ENCODE assay signal across 8 mouse cellular contexts in genomic region chr17:17373550-17373917, GRCm38 (mm10). TPM values are rescaled to one million over a fixed set of nuclear protein-coding genes. Genes with fewer than 3 reads are reported as not detected.
DNase-seq lines count a peak whose midpoint lies in the region; ATAC-seq and TF ChIP-seq lines count a peak whose summit lies in the region.

No protein-coding gene starts in this region.

- H3K9me3 ChIP-seq in embryonic facial prominence, embryonic 12.5 days: no peaks in the 10 kb centered on the region
- H3K9me3 ChIP-seq in intestine, embryonic 16.5 days (ENCODE audit: control insufficient read depth, low read length): no peaks in the 10 kb centered on the region
- no peaks in the 10 kb centered on the region for H3K9me3 ChIP-seq in neural tube, embryonic 14.5 days (ENCODE audit: control insufficient read depth, low read length)

- H3K27ac ChIP-seq in embryonic facial prominence, embryonic 12.5 days: peak overlapping the region; percentile 89
- peak overlapping the region; percentile 94 for H3K27ac ChIP-seq in intestine, embryonic 16.5 days (ENCODE audit: low read length)
- peak overlapping the region; percentile 76 for H3K27ac ChIP-seq in neural tube, embryonic 14.5 days (ENCODE audit: low read depth, low read length)

- peaks cover 12% of the 10 kb centered on the region; the same call in 1 of the 2 replicates for H3K36me3 ChIP-seq in embryonic facial prominence, embryonic 12.5 days
- H3K36me3 ChIP-seq in intestine, embryonic 16.5 days (ENCODE audit: control insufficient read depth, insufficient read depth, low read length): peaks cover 5% of the 10 kb centered on the region; the same call in 1 of the 2 replicates
- H3K36me3 ChIP-seq in neural tube, embryonic 14.5 days (ENCODE audit: control insufficient read depth, insufficient read depth, low read length): peaks cover 3% of the 10 kb centered on the region; the same call in 1 of the 2 replicates

- DNase-seq in lung, adult 2 months: no peak
- no peak for DNase-seq in lung, postnatal 4 days
- no peak for DNase-seq in adrenal gland, adult 2 months
- DNase-seq in urinary bladder, postnatal 25 days (ENCODE audit: low spot score): no peak
- no peak for DNase-seq in right cerebral cortex, postnatal 14 days

- no peak for TF ChIP-seq CTCF in lung, adult 2 months (IDR thresholded peaks at IDR 0.05; ENCODE audit: insufficient read depth, low read length)

- peak overlapping the region; percentile 73 for H3K4me2 ChIP-seq in embryonic facial prominence, embryonic 12.5 days (replicated peaks)
- H3K4me2 ChIP-seq in intestine, embryonic 16.5 days (ENCODE audit: low read depth, low read length): peak overlapping the region; percentile 73
- peak overlapping the region; percentile 87 for H3K4me2 ChIP-seq in neural tube, embryonic 14.5 days (ENCODE audit: low read depth, low read length)

- no peak for TF ChIP-seq POLR2A in lung, adult 2 months (IDR thresholded peaks at IDR 0.05; ENCODE audit: borderline replicate concordance, extremely low read depth, low read depth, low read length)

- H3K9ac ChIP-seq in embryonic facial prominence, embryonic 12.5 days: peak overlapping the region; percentile 65
- H3K9ac ChIP-seq in intestine, embryonic 16.5 days (ENCODE audit: low read depth, low read length): peak overlapping the region; percentile 86
- peak overlapping the region; percentile 75 for H3K9ac ChIP-seq in neural tube, embryonic 14.5 days (replicated peaks; ENCODE audit: low read depth, low read length)

- ATAC-seq in embryonic facial prominence, embryonic 12.5 days (ENCODE audit: insufficient number of reproducible peaks, insufficient read depth, low FRiP score, low TSS enrichment): no peak
- ATAC-seq in intestine, embryonic 16.5 days: no peak; the same call in 1 of the 2 replicates
- ATAC-seq in neural tube, embryonic 14.5 days (ENCODE audit: low read depth): no peak; the same call in 1 of the 2 replicates

- no peaks in the 10 kb centered on the region for H3K27me3 ChIP-seq in embryonic facial prominence, embryonic 12.5 days
- no peaks in the 10 kb centered on the region for H3K27me3 ChIP-seq in intestine, embryonic 16.5 days (replicated peaks; ENCODE audit: control insufficient read depth, insufficient read depth, low read length)
- H3K27me3 ChIP-seq in neural tube, embryonic 14.5 days (ENCODE audit: control insufficient read depth, insufficient read depth, low read length): no peaks in the 10 kb centered on the region

- peaks cover 5% of the 10 kb centered on the region for H3K4me1 ChIP-seq in lung, adult 2 months (ENCODE audit: control insufficient read depth, insufficient read depth, low read length)
- peaks cover 15% of the 10 kb centered on the region for H3K4me1 ChIP-seq in embryonic facial prominence, embryonic 12.5 days
- 0 out of 2 replicates have a peak, but pooled peaks cover 7% of the 10 kb centered on the region for H3K4me1 ChIP-seq in intestine, embryonic 16.5 days (ENCODE audit: control insufficient read depth, insufficient read depth, low read length)
- H3K4me1 ChIP-seq in neural tube, embryonic 14.5 days (ENCODE audit: control insufficient read depth, insufficient read depth, low read length): 0 out of 2 replicates have a peak, but pooled peaks cover 9% of the 10 kb centered on the region

- peak overlapping the region; percentile 72 for H3K4me3 ChIP-seq in lung, adult 2 months (replicated peaks; ENCODE audit: extremely low read depth, low read depth, low read length)
- H3K4me3 ChIP-seq in embryonic facial prominence, embryonic 12.5 days: peak overlapping the region; percentile 75
- H3K4me3 ChIP-seq in intestine, embryonic 16.5 days (ENCODE audit: low read length): peak overlapping the region; percentile 65
- peak overlapping the region; percentile 69 for H3K4me3 ChIP-seq in neural tube, embryonic 14.5 days (ENCODE audit: low read depth, low read length)

- WGBS in lung, adult 2 months: 2% methylated on average over 6 of the region's 6 CpGs
- 4% methylated on average over 6 of the region's 6 CpGs for WGBS in embryonic facial prominence, embryonic 12.5 days
- 2% methylated on average over 6 of the region's 6 CpGs for WGBS in intestine, embryonic 16.5 days
- 6% methylated on average over 6 of the region's 6 CpGs for WGBS in neural tube, embryonic 14.5 days

RNA-seq across cellular contexts. Expression of gene Riok2, which starts 0.6 kb away (rescaled TPM):
- polyA plus RNA-seq in lung, adult 2 months (2012; rRNA removed): 4.6 and 7.9 TPM in 2 replicates
- polyA plus RNA-seq in embryonic facial prominence, embryonic 12.5 days (2016; fragmentation: Nextera tagmentation; extraction: Ambion mirVana): 33.0 and 33.5 TPM in 2 replicates
- polyA plus RNA-seq in intestine, embryonic 16.5 days (2015; fragmentation: Nextera tagmentation; extraction: Ambion mirVana): 23.9 and 25.8 TPM in 2 replicates
- 26.1 and 26.8 TPM in 2 replicates for polyA plus RNA-seq in neural tube, embryonic 14.5 days (2014; fragmentation: Nextera tagmentation; extraction: Ambion mirVana)
- total RNA-seq in adrenal gland, adult 2 months (2021): 10 to 100 TPM; 37.0 to 37.4 TPM
- 2.7 and 3.9 TPM in 2 replicates for polyA plus RNA-seq in adrenal gland, adult 2 months (2012; rRNA removed)

RNA-seq across cellular contexts. Expression of gene Lix1, which starts 28.9 kb away (rescaled TPM):
- 0.34 and 0.38 TPM in 2 replicates for polyA plus RNA-seq in lung, adult 2 months (2012; rRNA removed)
- polyA plus RNA-seq in embryonic facial prominence, embryonic 12.5 days (2016; fragmentation: Nextera tagmentation; extraction: Ambion mirVana): 50.3 and 50.9 TPM in 2 replicates
- polyA plus RNA-seq in intestine, embryonic 16.5 days (2015; fragmentation: Nextera tagmentation; extraction: Ambion mirVana): 3.1 and 4.0 TPM in 2 replicates
- 10.3 and 20.6 TPM in 2 replicates for polyA plus RNA-seq in neural tube, embryonic 14.5 days (2014; fragmentation: Nextera tagmentation; extraction: Ambion mirVana)
- 10 to 100 TPM in 1 of 2 experiments, 1 to 10 TPM in 1; 6.9 to 10.8 TPM for total RNA-seq in adrenal gland, adult 2 months (2021)
- 0.36 and 0.38 TPM in 2 replicates for polyA plus RNA-seq in adrenal gland, adult 2 months (2012; rRNA removed)
